Mouse (Mus musculus) spleen, postnatal 4 days (tissue): ENCODE results near the gene Rpap3.

Experiments used
- DNase-seq, 2 experiments: peaks; one replicate each; pipeline ENCODE4 v3.0.0; 2022; ENCODE audit warnings: low spot score in 2 of 2

Rpap3 gene

DNA sequence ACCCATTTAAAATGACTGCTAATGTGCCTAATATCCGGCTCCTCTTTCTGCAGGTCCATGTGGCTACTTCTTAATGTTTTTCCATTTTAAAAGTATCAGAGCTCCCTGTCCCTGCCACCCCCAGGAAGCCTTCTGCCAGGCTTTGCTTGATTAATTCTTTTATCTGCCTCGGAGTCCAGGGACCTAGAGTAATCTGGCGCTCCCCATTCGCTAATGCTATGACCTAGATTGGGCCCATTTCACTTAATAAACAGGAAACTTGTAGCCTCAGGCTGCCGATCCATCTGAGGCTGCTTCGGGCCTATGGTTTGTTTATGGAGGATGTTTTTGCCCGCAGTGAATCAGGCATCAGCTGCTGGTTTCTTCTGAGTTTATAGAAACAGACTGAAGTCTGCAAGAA lies 59.2 kb downstream of the Rpap3 start:
- no peak for DNase-seq

DNA sequence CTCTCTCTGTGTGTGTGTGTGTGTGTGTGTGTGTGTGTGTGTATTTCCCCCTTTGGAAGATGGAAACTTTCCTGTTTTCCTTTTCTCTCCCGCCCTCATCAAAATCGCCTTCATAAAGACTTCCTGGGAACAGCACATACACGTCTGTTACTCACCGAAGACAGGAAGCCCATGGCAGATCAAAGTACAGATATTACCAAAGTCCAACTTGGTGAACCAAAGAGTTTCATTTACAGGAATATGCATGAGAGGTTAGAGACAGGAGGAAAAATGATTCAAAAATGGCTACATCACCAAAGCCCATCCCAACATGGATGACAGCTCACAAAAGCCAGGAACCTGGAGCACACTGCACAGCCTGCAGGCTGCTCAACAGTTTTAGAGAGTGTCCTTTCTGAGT lies 61.6 kb downstream of the Rpap3 start:
- no peak for DNase-seq
